Mouse (Mus musculus) embryonic facial prominence, embryonic 13.5 days (tissue): Measurements from ENCODE around the gene Ncor2. TPM values are rescaled to one million over a fixed set of nuclear protein-coding genes. Genes with fewer than 3 reads are reported as not detected.
A peak's percentile ranks its signal among the peaks of the same experiment; 100 is the strongest.

Source experiments
- ATAC-seq: fragments of 200-750 bp; cut with Nextera tagmentation; 2 replicates; pipeline ENCODE4 v1.8.0; 2017; ENCODE audit warnings: low read depth; ENCODE audit not compliant: insufficient number of reproducible peaks, insufficient read depth, low FRiP score, low TSS enrichment
- H3K27ac ChIP-seq: fragments of 300-500 bp; sonication (generic); 2 replicates; pipeline ENCODE4 v1.5.1; 2015; ENCODE audit warnings: moderate library complexity, mild to moderate bottlenecking, inconsistent platforms
- H3K27me3 ChIP-seq: fragments of 300-500 bp; sonication (generic); 2 replicates; pipeline ENCODE4 v1.6.1; 2015; ENCODE audit warnings: mild to moderate bottlenecking, inconsistent platforms
- H3K36me3 ChIP-seq: fragments of 300-500 bp; sonication (generic); 2 replicates; pipeline ENCODE4 v1.6.1; 2015; ENCODE audit warnings: mild to moderate bottlenecking, inconsistent platforms
- H3K4me1 ChIP-seq: fragments of 300-500 bp; sonication (generic); 2 replicates; pipeline ENCODE4 v1.6.1; 2015; ENCODE audit warnings: inconsistent platforms
- H3K4me2 ChIP-seq: fragments of 300-500 bp; sonication (generic); 2 replicates; pipeline ENCODE4 v1.6.1; 2015; ENCODE audit warnings: moderate library complexity, mild to moderate bottlenecking, inconsistent platforms
- H3K4me3 ChIP-seq: fragments of 300-500 bp; sonication (generic); 2 replicates; pipeline ENCODE4 v1.5.1; 2015; ENCODE audit warnings: mild to moderate bottlenecking, inconsistent platforms
- H3K9ac ChIP-seq: fragments of 300-500 bp; sonication (generic); 2 replicates; pipeline ENCODE4 v1.6.1; 2015; ENCODE audit warnings: mild to moderate bottlenecking, inconsistent platforms
- H3K9me3 ChIP-seq: fragments of 300-500 bp; sonication (generic); 2 replicates; pipeline ENCODE4 v1.6.1; 2016; ENCODE audit warnings: inconsistent platforms
- WGBS: fragments of 180-500 bp; shearing (Covaris S2); methylation state at CpG from one replicate; pipeline ENCODE4 v1.1.7; 2015; ENCODE audit warnings: mixed read lengths; 5-methylcytosine and 5-hydroxymethylcytosine counted together
- polyA plus RNA-seq: library from polyadenylated mRNA; unstranded; fragments of >200 nt; fragmentation: Nextera tagmentation; extraction: Ambion mirVana; gene quantifications from 2 replicates; pipeline ENCODE4 v1.2.1, GENCODE M21; 2015

Gene Ncor2
- polyA plus RNA-seq, 1 experiment from 2014 or later: 36.2 TPM

GRCm38 (mm10) chr5:125036483-125036882 is 142.5 kb downstream of the Ncor2 start:
- H3K9me3 ChIP-seq: no peaks in the 10 kb centered on the region
- no peak overlapping the region for H3K4me2 ChIP-seq
- WGBS: 83% methylated on average over 8 of the region's 8 CpGs
- no peak overlapping the region for H3K9ac ChIP-seq
- no peak for ATAC-seq
- H3K27me3 ChIP-seq: no peaks in the 10 kb centered on the region
- H3K4me1 ChIP-seq: 0 out of 2 replicates have a peak, but pooled peaks cover 3% of the 10 kb centered on the region
- no peak overlapping the region for H3K27ac ChIP-seq
- peaks cover 100% of the 10 kb centered on the region for H3K36me3 ChIP-seq
- H3K4me3 ChIP-seq: no peak overlapping the region

DNA sequence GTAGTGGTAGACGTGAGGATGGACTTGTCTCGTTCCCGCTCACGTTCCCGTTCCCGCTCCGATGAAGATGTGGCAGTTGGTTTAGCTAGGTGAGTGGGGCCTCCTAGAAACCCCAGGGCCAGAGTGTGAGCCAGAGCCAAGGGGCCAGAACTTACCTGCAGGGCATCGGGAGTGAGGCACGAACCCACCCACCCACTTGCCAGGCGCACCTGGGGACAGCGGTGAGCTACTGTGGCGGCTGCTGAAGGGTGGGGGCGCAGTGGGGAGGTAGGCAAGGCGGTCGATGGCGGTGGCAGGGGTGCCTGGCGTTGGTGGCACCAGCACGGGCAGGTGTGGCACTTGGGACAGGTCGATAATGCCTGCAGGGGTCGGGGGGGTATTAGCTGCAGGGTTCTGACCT is 150.1 kb downstream of the Ncor2 start:
- no peak overlapping the region for H3K9ac ChIP-seq
- no peaks in the 10 kb centered on the region for H3K27me3 ChIP-seq
- no peak for ATAC-seq
- no peaks in the 10 kb centered on the region for H3K9me3 ChIP-seq
- H3K27ac ChIP-seq: no peak overlapping the region
- no peak overlapping the region for H3K4me3 ChIP-seq
- no peaks in the 10 kb centered on the region for H3K4me1 ChIP-seq
- no peak overlapping the region for H3K4me2 ChIP-seq
- 95% methylated on average over 20 of the region's 20 CpGs for WGBS
- peaks cover 100% of the 10 kb centered on the region for H3K36me3 ChIP-seq

GRCm38 (mm10) chr5:125028371-125028770 is 150.6 kb downstream of the Ncor2 start:
- no peak overlapping the region for H3K9ac ChIP-seq
- peaks cover 100% of the 10 kb centered on the region for H3K36me3 ChIP-seq
- H3K27me3 ChIP-seq: no peaks in the 10 kb centered on the region
- H3K4me3 ChIP-seq: no peak overlapping the region
- H3K4me1 ChIP-seq: no peaks in the 10 kb centered on the region
- H3K27ac ChIP-seq: no peak overlapping the region
- ATAC-seq: no peak
- H3K9me3 ChIP-seq: no peaks in the 10 kb centered on the region
- 95% methylated on average over 15 of the region's 15 CpGs for WGBS
- no peak overlapping the region for H3K4me2 ChIP-seq

DNA sequence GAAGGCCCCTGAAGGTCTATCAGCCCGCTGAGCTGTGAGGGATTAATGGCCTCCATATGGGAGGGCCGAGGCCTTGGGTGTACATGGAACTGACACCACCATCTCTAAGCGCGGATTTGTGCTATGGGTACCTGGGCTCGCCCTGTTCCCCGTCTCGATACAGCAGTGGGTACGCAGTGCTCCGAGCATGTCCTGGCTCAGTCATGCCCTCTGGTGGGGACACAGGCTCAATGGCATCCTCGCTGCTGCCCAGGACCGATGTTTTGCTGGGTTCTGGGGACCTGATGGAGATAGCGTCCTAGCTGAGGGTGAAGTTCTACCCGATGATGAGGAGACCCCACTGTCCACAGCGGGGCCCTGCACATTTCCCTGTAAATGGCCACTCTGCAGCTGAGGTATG is 155.0 kb downstream of the Ncor2 start:
- Histone ChIP-seq H3K9ac (no peak overlapping the region), H3K36me3 (peaks cover 94% of the 10 kb centered on the region), H3K27me3 (no peaks in the 10 kb centered on the region), H3K9me3 (no peaks in the 10 kb centered on the region), H3K4me3 (no peak overlapping the region), H3K27ac (no peak overlapping the region), H3K4me1 (no peaks in the 10 kb centered on the region), H3K4me2 (no peak overlapping the region)
- WGBS: 77% methylated on average over 14 of the region's 14 CpGs
- ATAC-seq: no peak

DNA sequence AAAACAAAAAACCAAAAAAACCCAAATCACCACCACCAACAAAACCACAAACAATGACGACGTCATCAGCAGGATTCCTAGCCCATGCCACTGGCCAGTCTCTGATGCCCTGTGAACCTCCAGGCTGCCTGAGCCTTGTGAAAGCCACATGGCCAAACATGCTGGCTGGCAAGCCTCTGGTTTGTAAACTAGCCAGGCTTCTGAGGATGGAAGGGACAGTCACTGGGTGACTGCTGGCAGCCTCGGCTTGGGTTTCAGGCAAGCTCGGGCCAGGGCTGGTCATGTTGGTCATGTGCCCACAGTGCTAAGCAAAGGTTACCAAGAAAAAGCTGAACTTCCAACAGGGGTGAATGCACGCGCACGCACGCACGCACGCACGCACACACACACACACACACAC is 157.7 kb downstream of the Ncor2 start:
- no peak for ATAC-seq
- Histone ChIP-seq H3K27ac (no peak overlapping the region), H3K9ac (no peak overlapping the region), H3K4me2 (no peak overlapping the region), H3K36me3 (peaks cover 94% of the 10 kb centered on the region), H3K4me1 (peaks cover 14% of the 10 kb centered on the region), H3K4me3 (no peak overlapping the region), H3K27me3 (no peaks in the 10 kb centered on the region), H3K9me3 (no peaks in the 10 kb centered on the region)
- WGBS: 86% methylated on average over 11 of the region's 11 CpGs

- 87% methylated on average over 5 of the region's 5 CpGs for WGBS
- H3K36me3 ChIP-seq: peaks cover 92% of the 10 kb centered on the region
These were observed 159.9 kb downstream of the Ncor2 start for GRCm38 (mm10) chr5:125019099-125019498.

DNA sequence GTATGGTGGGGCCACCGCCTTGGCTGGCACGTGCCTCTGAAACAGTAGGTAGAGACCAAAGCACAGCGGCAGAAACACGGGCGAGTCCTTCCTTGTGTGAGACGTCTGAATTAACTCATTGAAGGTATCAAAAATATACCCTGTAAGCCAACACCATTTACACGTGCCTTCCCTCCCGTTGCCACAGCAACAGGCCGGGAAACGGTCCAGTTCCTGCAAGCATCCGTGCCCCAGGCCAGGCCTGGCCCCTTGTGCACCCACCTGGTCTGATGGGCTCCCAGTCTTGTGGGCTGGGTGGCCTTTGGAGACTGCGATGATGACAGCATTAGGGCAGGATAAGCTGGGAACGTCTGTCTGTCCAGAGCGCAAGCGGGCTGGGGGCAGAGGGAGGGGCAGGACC is 161.7 kb downstream of the Ncor2 start:
- 0 out of 2 replicates have a peak overlapping the region, but pooled peaks have one; percentile 32 for H3K9ac ChIP-seq
- no peaks in the 10 kb centered on the region for H3K27me3 ChIP-seq
- no peak overlapping the region for H3K4me2 ChIP-seq
- 0 out of 2 replicates have a peak overlapping the region, but pooled peaks have one; percentile 28 for H3K27ac ChIP-seq
- H3K4me3 ChIP-seq: no peak overlapping the region
- H3K36me3 ChIP-seq: peaks cover 92% of the 10 kb centered on the region
- peaks cover 14% of the 10 kb centered on the region for H3K4me1 ChIP-seq
- WGBS: 56% methylated on average over 15 of the region's 15 CpGs
- ATAC-seq: 0 out of 2 replicates have a peak, but pooled peaks have one; percentile 17
- H3K9me3 ChIP-seq: no peaks in the 10 kb centered on the region

More at GRCm38 (mm10) chr5:125019099-125019498, 159.9 kb downstream of the Ncor2 start:
- Histone ChIP-seq H3K9me3 (no peaks in the 10 kb centered on the region), H3K4me3 (no peak overlapping the region), H3K4me2 (no peak overlapping the region), H3K27ac (no peak overlapping the region), H3K4me1 (peaks cover 14% of the 10 kb centered on the region), H3K9ac (no peak overlapping the region), H3K27me3 (no peaks in the 10 kb centered on the region)
- ATAC-seq: no peak

DNA sequence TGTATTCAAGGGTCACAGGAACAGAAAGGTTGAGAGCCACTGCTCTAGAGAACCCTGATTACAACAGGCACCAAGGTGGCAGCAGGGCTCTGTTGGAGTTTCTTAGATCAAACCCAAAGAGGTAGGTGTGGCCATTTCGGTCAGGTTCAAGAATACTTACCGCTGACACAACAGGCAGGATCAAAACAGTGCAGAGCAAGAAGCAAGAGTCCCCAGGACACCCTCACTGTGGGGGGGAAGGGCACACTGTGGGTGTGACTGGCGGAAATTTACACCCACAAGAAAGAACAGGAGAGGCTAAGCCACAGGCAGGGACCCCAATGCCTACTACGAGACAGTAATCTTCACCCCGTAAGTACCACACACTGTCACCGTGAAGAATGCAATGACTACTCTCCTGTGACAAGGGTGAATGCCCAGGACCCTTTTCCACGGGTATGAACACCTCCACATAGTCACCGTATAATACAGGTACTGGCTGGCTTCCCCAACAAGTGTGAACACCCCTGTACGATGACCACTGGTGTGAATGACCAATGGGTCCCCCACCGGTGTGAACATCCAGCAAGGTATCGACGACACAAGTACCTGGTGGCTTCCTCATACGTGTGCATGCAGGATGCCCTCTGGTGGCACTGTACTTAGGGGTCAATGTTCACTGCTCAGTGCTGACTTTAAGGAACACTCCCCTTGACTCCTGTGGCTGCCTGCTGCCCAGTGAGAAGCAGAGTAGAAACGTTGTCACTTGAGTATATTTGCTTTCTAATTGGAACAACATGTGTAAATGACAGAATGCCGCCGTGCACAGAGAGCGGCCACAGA is 162.4 kb downstream of the Ncor2 start:
- no peak overlapping the region for H3K4me2 ChIP-seq
- H3K9ac ChIP-seq: 0 out of 2 replicates have a peak overlapping the region, but pooled peaks have one; percentile 32
- ATAC-seq: no peak
- 0 out of 2 replicates have a peak overlapping the region, but pooled peaks have one; percentile 28 for H3K27ac ChIP-seq
- peaks cover 92% of the 10 kb centered on the region for H3K36me3 ChIP-seq
- H3K4me3 ChIP-seq: no peak overlapping the region
- H3K9me3 ChIP-seq: no peaks in the 10 kb centered on the region
- 77% methylated on average over 17 of the region's 17 CpGs for WGBS
- peaks cover 14% of the 10 kb centered on the region for H3K4me1 ChIP-seq
- no peaks in the 10 kb centered on the region for H3K27me3 ChIP-seq

DNA sequence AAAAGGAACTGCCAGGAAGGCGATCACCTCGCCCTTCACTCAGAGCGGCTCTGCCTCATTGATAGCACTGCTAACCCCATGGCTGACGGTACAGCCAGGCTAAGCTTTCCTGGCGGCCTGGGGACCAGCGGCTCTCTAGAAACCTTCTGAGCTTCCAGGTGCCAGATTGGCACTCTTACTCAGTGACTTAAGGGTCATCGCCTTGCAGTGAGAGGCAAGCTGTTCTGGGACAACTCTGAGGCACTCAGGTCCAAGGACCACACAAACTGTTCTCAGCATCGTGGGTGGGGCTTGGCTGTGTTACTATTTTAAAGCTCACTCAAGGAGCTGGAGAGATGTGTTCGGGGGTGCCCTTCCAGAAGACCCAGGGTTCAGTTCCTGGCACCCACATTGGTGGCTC is 163.4 kb downstream of the Ncor2 start:
- H3K4me1 ChIP-seq: peaks cover 14% of the 10 kb centered on the region
- WGBS: 90% methylated on average over 9 of the region's 9 CpGs
- peaks cover 96% of the 10 kb centered on the region for H3K36me3 ChIP-seq
- no peaks in the 10 kb centered on the region for H3K9me3 ChIP-seq
- ATAC-seq: no peak
- H3K9ac ChIP-seq: no peak overlapping the region
- no peak overlapping the region for H3K4me3 ChIP-seq
- H3K27me3 ChIP-seq: no peaks in the 10 kb centered on the region
- no peak overlapping the region for H3K27ac ChIP-seq
- H3K4me2 ChIP-seq: no peak overlapping the region

GRCm38 (mm10) chr5:125015066-125015465 is 164.0 kb downstream of the Ncor2 start:
- H3K4me3 ChIP-seq: no peak overlapping the region
- H3K27ac ChIP-seq: no peak overlapping the region
- no peaks in the 10 kb centered on the region for H3K27me3 ChIP-seq
- H3K4me1 ChIP-seq: peaks cover 14% of the 10 kb centered on the region
- H3K4me2 ChIP-seq: no peak overlapping the region
- no peak for ATAC-seq
- H3K9me3 ChIP-seq: no peaks in the 10 kb centered on the region
- H3K9ac ChIP-seq: no peak overlapping the region
- 97% methylated on average over 3 of the region's 3 CpGs for WGBS
- H3K36me3 ChIP-seq: peaks cover 96% of the 10 kb centered on the region

DNA sequence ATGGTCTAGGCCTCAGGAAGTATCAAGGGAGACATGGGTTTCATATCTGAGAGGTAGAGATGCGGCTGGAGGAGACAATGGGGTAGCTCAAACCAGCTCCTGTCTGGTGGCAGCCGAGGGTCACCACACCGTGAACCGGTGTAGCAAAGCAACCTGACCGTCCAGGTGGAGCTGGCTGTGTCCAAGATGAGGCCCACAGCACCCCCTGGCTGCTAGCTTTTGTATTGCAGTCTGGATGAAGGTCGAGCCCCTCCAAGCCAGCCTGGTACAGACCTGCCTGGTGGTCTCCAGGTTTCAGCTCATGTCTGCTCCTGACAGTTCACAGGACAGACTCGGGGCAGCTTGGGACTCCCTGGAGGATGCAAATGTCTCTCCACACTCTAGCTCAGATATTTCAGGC is 164.5 kb downstream of the Ncor2 start:
- 40% methylated on average over 7 of the region's 7 CpGs for WGBS
- Histone ChIP-seq H3K27me3 (no peaks in the 10 kb centered on the region), H3K27ac (no peak overlapping the region), H3K4me1 (peaks cover 14% of the 10 kb centered on the region), H3K4me2 (no peak overlapping the region), H3K4me3 (no peak overlapping the region), H3K9ac (no peak overlapping the region), H3K36me3 (peaks cover 96% of the 10 kb centered on the region), H3K9me3 (no peaks in the 10 kb centered on the region)
- no peak for ATAC-seq

DNA sequence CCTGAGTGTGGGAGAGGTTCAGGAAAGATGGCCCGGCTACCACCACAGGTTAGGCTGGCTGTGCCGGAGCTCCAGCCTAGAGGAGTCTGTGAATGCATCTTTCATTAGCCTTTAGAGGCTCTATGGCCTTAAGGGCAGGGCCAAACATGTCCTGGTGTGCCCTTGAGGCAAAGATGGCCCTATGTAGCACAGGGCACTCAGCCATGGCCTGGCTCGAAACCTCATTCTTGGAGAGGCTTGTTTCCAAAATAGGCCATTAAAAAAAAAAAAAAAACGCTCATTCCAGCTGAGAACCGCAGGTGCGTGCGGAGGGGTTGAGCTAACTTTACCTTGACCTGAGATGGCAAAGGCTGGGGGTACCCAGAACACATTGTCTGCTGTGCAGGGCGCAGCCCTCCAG is 167.4 kb downstream of the Ncor2 start:
- H3K36me3 ChIP-seq: peaks cover 77% of the 10 kb centered on the region
- no peaks in the 10 kb centered on the region for H3K27me3 ChIP-seq
- WGBS: 90% methylated on average over 8 of the region's 8 CpGs
- H3K4me1 ChIP-seq: peaks cover 5% of the 10 kb centered on the region
- H3K4me3 ChIP-seq: no peak overlapping the region
- ATAC-seq: no peak
- no peaks in the 10 kb centered on the region for H3K9me3 ChIP-seq
- H3K9ac ChIP-seq: no peak overlapping the region
- H3K27ac ChIP-seq: no peak overlapping the region
- H3K4me2 ChIP-seq: no peak overlapping the region
